Mouse (Mus musculus): ENCODE measurements around the gene Racgap1.
A peak's percentile ranks its signal among the peaks of the same experiment; 100 is the strongest.

The Racgap1 gene

GRCm38 (mm10) chr15:99614273-99614672 is 37.2 kb downstream of the Racgap1 start:
- DNase-seq = no peak

GRCm38 (mm10) chr15:99611563-99611962 is 39.9 kb downstream of the Racgap1 start:
- no peak for DNase-seq

GRCm38 (mm10) chr15:99608382-99609125 is 42.9 kb downstream of the Racgap1 start:
- no peak for DNase-seq

GRCm38 (mm10) chr15:99607388-99608113 is 43.9 kb downstream of the Racgap1 start:
- peak; percentile 35 for DNase-seq

- DNase-seq = peak; percentile 29
These were observed 44.9 kb downstream of the Racgap1 start for GRCm38 (mm10) chr15:99606515-99606914.

- DNase-seq = no peak
These were observed 45.9 kb downstream of the Racgap1 start for GRCm38 (mm10) chr15:99605595-99605994.

- DNase-seq = no peak
These were observed 48.2 kb downstream of the Racgap1 start for GRCm38 (mm10) chr15:99603216-99603615.

GRCm38 (mm10) chr15:99602206-99602820 is 49.1 kb downstream of the Racgap1 start:
- no peak for DNase-seq

GRCm38 (mm10) chr15:99601823-99602120 is 49.7 kb downstream of the Racgap1 start:
- DNase-seq = no peak

- DNase-seq = no peak
These were observed 50.3 kb downstream of the Racgap1 start, which contains the start of gene Aqp6 for GRCm38 (mm10) chr15:99600986-99601822. Gene Aqp6 (plus strand): TSS chr15:99601400.

GRCm38 (mm10) chr15:99599245-99600070 is 52.0 kb downstream of the Racgap1 start:
- DNase-seq = no peak

- no peak for DNase-seq
These were observed 53.9 kb downstream of the Racgap1 start for GRCm38 (mm10) chr15:99597596-99597995.

- DNase-seq = no peak
These were observed 54.6 kb downstream of the Racgap1 start for GRCm38 (mm10) chr15:99596841-99597240.

- DNase-seq = peak; percentile 85
These were observed 55.3 kb downstream of the Racgap1 start for GRCm38 (mm10) chr15:99596056-99596687.

GRCm38 (mm10) chr15:99594951-99595350 is 56.5 kb downstream of the Racgap1 start:
- DNase-seq = no peak

GRCm38 (mm10) chr15:99592877-99593276 is 58.6 kb downstream of the Racgap1 start:
- DNase-seq = no peak

- no peak for DNase-seq
These were observed 59.3 kb downstream of the Racgap1 start for GRCm38 (mm10) chr15:99592177-99592576.

- no peak for DNase-seq
These were observed 60.9 kb downstream of the Racgap1 start, which contains the start of gene Aqp5 for GRCm38 (mm10) chr15:99590429-99591084. Gene Aqp5 (plus strand): TSS chr15:99590782.

GRCm38 (mm10) chr15:99589704-99590103 is 61.8 kb downstream of the Racgap1 start:
- no peak for DNase-seq

GRCm38 (mm10) chr15:99589237-99589636 is 62.2 kb downstream of the Racgap1 start:
- no peak for DNase-seq

- DNase-seq = no peak
These were observed 64.9 kb downstream of the Racgap1 start for GRCm38 (mm10) chr15:99586525-99586924.
